Mouse (Mus musculus): ENCODE data around the gene Homer2.

Homer2 gene

DNA sequence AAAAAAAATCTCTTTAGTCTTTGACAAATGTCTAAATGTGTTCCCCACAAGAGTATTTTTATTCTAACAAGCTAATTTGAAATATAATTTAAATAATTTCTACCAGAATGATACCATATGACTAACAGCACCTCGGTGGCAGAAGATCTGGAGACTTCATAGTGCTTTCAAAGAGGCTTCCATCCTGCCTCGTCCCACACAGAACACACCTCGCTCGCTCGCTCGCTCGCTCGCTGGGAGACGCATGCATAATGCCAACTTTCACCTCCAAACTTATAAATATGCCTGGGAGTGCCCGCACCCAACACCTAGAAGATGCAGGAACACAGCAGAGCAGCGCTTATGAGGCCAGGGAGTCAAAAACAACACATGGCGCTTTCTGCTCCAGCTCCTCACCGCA, 9.0 kb downstream of the Homer2 start:
- DNase-seq (ENCODE audit: low spot score in 2 of 2), result no peak

DNA sequence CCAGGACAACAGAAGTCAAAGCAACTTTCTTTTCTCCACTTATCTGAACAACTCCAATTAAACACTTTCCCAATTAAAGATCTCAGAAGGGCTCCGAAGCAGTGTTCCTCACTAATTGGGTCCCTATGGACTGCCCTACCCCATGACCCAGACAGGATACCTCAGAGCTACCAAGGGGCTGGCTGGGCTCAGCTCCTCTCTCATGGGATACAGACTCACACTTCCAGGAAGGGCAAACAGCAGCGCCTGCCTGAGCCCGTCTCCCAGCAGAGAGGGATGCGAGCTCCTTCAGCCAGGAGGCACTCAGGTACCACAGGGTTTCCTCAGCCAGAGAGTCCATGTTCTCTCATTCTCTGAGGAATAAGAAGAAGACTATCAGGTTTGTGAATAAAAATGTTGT, 9.4 kb downstream of the Homer2 start:
- DNase-seq (ENCODE audit: low spot score in 2 of 2), result no peak

DNA sequence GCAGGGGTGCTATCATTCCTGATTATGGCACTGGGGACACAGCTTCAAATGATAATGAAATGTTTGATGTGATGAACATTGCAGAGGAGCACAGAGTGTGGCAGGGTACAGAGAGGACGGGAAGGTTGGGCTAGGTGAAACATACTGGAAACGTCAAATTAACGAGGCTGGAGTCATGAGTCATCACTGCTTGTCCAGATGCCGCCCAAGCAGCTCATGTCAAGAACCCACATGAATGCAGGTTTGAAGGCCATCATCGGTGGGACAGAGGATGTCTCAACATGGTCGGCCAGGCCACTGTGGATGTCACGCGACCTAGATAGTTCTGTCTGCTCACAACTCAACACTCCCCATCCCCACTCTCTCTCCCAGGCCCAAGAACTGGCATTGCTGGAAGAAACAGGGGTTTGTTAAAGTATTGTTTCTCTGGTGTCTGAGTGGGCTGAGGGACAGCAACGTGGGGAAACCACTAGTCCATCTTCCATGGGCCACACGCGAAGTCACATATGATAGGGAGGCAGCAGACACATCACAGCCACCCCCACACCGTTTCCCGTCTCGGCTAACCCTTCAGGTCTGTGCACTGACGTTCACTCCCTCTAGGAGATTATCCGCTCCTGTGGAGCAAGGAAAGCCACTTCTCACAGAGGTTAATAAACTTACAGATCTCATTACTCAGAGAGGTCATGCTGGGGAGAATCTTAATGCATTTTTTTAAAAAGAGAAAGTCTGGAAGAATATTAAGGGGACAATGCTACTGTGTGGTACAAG, 11.4 kb downstream of the Homer2 start:
- DNase-seq (ENCODE audit: low spot score in 2 of 2), result no peak

DNA sequence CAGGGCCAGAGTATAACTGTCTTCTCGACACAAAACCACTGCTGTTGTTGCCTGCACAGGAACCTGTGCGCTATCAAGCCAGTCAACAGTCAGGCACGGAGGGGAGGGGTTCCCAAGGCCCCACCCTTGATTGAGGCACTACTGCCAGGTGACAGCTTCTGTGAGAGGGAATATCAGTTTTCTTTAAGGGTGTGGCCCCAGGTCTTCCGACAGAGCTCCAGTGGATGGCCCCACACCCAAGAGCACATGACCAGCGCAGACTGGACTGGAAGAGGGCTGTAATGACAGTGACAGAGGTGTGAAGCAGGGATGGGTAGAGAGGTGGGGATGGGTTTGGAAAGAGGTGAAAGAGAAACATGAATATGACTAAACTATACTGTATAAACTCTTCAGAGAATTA, 16.3 kb downstream of the Homer2 start:
- no peak for DNase-seq (ENCODE audit: low spot score in 2 of 2)

DNA sequence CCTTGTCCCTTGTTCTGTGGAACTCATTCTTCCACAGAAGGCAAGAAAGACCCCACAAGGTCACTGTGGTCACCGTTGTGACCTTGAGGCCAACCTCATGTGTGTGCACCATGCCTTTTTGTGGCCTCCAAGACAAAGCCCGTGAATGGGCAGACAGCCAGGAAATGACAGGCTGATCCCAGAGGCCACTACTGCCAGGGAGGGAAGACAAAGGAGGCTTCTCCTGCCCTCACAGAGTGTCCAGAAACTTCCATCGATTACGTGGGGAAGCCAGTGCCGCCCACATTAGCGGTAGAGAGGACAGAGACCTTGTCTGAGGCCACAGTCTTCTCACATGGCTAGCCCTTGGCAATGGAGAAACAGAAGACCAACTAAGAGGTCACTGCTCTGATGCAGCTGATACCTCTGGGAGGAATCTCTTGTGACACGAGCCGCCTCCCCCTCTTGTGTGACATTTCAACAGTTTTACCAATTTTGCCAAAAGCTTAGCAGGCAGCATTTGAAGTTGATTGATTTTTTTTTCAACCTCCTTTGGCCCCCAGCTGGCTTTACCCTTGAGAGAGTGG, 18.1 kb downstream of the Homer2 start:
- no peak for DNase-seq (ENCODE audit: low spot score in 2 of 2)

DNA sequence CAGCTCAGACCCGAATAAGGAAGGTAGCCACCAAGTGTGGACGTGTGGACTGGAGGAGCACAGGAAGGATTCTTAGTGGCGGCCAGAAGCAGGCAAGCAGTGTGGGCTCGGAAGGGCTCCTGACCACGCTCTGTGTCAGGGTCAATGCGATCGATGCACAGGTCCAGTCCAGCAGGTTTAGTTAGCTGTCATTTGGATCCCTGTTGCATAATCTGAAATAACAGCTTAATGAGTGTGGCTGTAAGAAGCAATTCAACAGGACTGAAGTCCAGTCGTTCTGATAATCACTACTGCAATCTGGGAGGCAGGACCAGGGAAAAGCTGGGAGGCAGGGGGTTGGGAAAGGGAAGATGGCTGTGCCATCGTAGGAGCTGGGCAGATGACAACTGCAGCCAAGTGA, 18.9 kb downstream of the Homer2 start:
- DNase-seq (ENCODE audit: low spot score in 2 of 2), result peak; percentile 30 to 42

DNA sequence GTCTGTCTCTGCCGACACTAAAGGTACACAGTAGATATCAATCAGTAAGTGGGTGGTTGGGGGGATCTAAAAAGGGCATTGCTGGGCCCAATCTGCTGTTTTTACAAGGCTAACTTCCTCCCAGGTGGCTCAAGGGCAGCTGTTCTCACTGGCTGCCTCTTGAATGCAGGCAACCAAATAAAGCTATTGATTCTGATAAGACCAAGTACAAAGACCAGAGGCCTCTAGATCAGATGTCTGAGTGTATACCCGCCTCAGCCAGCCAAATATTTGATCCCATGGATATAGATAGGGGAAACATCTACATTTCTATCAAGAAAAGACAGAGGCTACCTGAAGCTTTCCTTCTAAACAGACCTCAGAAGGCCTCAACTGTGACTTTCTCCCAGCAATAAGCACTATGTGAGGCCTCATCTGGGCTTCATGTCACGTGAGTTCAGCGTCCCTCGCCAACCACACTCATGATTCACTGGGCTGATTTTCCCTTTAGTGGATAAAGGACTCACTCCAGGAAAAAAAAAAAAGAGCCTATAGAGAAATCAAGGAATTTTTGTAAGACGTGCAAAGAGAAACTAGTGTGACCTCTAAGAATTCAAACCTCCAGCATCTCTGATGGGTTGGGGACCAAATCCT, 19.5 kb downstream of the Homer2 start:
- no peak for DNase-seq (ENCODE audit: low spot score in 2 of 2)

DNA sequence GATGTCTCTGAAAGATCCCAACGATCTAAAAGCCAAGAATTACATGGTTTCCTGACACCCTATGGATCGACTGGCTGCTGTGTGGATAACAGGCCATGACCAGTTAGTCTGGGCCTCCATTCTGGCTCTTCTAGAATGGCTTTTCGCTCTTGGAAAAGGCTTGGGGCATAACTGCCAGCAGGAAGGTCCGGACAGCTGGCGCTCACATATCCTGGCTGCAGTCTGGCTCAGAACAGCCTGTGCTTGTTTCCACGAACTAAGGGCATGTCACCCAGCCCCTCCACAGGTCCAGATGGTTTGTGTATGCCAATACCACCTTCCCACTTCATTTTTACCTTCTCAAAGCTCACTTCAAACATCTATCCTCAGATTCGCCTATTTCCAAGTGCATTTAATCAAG, 22.0 kb downstream of the Homer2 start:
- DNase-seq (ENCODE audit: low spot score in 2 of 2), result no peak

DNA sequence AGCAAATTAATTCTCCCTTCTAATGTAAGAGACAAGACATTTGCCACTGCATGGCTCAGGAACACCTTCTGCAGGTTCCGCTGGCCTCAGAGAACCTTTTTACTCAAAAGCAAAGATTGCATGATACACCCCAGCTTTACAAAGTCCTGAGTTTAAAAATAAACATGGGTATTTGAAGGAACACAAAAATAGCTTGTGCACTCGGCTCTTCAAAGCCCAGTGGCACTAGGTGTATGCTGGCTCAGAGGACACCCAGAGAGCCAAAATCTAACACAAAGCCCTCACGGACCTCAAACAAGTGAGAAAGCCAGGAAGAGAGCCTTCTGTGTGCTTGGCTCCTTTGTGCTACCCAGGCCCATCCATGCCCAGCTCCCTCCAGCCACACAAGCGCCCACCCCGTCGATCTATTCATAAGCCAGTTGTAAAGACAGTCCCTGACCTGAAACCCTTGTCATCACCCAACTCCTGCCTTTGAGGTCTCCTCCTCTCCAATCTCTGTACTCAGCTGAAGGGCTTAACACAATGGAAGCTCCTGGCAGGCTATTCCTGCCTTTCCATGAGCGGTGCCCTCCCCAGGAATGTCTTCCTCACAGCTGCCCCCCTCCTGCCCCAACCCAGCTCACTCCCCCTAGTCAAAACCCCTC, 23.4 kb downstream of the Homer2 start:
- no peak for DNase-seq (ENCODE audit: low spot score in 2 of 2)

DNA sequence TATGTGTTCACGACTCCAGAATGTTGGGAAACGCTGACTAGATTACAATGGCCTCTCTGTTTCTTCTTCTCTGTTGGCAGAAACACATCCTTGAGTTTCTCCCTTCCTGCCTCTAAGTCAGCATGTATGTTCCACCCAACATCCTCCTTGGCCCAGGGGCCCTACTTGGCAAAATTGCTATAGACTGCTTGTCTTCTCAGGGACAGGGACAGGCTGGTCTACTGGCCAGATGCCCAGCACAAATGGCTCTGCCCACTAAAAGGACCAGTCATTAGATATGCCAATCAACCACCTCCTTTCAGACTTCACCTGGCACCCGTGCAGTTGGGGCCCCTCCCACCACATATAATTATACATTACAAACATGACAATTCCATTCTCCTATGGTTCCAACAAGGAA, 25.9 kb downstream of the Homer2 start:
- no peak for DNase-seq (ENCODE audit: low spot score in 2 of 2)

DNA sequence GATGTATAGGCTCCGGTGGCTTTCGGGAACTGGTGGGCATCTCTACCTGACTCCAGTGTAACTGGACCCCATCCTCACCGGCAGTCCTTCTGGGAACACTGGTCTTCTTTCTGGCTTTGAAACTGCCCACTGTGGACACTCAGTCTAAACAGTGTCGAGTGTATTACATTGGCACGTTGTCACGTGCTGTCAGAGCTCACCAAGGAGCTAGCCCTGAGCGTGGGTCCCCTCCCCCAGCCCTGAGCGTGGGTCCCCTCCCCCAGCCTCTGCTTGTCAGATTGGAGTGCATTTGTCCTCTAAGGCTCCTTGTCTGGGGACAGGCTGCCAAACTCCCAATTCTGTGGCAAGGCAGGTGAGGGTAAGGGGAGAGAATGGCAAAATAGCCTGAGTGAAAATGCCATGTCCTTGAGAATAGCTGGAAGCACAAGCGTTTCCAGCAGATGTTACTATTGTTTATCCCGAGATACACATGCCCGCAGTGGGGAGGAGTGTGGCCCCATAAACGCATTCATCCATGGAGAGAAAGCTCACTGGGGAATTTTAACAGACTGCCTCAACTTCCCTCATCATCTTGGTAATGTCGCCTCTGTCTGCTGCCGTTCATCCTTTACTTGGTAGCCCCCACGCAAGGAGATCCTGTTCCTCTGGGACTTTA, 33.8 kb downstream of the Homer2 start:
- DNase-seq (ENCODE audit: low spot score in 2 of 2), result no peak

DNA sequence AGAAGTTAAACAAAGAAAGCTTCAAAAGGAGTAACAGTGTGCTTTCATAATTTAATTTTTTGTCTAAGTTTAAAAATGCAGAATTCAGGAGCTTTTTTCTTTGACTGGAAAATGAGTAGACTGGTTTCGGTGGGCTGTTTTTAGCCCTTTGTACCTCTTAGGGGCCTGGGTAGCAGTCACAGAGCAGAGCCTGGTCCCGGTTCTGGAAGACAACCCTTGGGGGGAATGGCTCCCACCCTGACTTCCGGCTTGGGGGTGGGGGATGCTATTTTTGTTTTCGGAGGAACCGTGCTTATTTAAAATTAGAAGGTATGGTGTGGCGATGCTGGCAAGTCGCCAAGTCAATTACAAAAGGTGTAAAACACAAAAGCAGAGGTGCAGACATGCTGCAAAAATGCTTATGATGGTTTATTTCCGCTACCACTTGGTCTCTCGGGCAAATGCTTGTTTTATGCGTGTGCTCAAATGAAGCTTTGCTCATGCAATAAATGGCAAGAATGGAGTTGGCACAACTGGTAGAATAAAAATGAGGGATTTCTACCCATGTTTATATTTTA, 34.5 kb downstream of the Homer2 start:
- DNase-seq (ENCODE audit: low spot score in 2 of 2), result no peak

DNA sequence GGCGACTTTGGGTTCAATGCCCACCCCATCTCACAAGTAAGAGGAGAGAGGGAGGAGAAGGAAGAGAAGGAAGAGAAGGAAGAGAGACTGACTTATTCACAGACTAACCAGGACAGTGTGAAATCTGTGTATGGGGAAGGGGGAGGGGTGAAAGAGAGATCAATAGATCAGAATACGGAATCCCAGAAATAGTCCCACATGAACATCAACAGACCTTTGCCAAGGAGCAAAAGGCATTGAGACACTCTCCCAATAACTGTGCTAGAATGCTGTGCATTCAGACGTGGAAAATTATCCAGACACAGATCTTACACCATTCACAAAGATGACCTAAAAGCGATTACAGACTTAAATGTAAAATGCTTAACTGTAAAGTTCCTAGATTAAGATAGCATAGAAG, 40.2 kb downstream of the Homer2 start:
- DNase-seq (ENCODE audit: low spot score in 2 of 2), result no peak

DNA sequence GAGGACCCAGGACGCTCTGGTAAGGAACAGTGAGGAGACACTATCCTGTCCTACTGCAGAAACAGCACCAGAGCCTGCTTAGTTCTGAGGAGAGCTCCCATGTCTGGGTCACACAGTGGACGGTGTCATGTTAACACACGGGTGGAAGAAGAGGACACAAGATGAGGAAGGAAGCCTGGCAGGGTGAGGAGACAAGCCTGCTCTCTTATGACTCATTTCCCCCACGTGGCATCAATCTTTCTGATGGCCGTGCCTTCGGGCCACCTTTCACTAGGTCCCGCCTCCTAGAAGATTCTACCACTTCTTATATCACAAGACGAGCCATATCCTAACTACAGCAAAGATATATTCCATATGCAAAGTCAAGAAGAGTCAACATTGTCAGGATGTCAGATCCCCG, 40.7 kb downstream of the Homer2 start:
- no peak for DNase-seq (ENCODE audit: low spot score in 2 of 2)

DNA sequence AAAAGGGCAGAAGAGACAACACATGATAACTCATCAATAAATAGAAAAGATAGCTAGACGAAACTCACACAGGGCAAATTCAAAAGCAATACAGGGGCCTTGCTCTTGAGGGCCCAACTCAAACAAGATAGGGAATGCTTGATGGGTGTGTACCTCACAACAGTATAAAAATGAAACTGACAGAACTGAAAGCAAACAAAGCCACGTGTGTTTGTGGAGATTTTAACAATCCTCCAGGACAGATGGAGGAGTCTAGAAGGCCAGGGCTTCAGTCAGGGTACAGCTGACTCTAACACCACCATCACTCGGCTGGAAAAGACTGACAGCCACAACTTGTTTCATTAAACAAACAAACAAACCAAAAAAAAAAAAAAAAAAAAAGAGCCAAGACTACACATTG, 44.3 kb downstream of the Homer2 start:
- DNase-seq (ENCODE audit: low spot score in 2 of 2), result no peak

DNA sequence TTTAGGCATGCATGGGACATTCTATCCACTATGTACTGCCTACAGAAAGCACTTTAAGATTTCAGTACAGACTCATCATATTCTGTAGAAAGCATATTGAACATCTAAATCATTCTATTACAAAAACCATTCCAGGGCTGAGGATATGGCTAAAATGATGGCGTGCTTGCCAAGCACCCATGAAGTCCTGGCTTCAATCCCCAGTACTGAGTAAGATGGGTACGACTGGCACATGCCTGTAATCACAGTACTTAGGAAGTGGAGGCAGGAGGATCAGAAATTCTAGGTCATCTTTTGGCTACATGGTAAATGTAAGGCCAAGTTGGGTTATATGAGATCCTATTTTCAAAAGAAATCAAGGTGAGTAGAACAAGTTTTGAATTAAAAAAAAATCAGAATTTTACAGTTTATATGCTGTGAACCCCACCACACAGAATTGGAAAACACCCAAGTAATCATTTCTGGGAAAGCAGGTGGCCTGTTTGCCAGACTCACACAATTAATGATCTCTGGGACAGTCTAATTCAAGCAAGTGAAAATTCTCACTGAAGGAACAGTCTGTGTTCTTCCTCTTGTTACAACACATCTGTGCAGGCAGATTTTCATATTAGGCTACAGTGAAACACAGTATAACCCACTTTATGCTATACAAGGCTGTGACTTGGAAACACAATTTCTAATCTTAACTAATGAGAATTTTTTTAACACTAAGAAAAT, 49.5 kb downstream of the Homer2 start:
- no peak for DNase-seq (ENCODE audit: low spot score in 2 of 2)

DNA sequence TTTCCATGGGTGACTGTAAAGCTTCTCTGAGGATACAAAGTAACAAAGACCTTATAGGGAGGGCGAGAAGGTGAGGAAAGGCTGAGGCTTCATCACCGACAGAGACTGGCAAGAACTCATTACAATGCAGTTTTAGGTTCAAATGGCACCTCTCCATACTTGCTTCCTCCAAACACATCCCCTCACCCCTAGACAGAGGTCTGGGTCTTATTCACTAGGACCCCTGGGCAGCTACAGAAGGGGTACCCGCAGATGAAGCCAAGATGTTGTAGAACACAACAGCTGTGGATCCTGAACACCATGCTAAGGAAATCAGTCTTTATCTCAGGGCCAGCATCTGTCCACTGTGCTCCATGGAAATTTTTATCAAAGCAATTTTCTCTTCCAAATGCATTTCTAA, 50.3 kb downstream of the Homer2 start:
- DNase-seq (ENCODE audit: low spot score in 2 of 2), result no peak

DNA sequence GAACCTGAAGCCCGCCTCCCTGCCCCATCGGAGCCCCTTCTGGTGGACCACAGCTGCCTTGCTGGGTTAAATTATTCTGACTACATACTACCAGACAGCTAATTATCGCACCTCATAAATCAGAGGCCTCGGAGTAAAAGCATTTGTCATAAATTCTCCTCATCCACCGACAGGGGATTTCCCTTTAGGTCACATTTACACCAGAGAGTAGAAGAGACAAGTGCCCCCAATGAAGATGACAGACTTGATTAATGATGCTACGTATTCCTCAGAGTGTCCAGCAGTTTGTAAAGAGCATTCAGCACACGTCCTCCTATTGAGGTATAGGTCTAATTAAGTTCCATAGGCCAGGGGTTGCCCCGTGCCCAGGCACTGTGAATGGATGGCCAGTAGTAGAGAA, 50.7 kb downstream of the Homer2 start:
- DNase-seq (ENCODE audit: low spot score in 2 of 2), result no peak

DNA sequence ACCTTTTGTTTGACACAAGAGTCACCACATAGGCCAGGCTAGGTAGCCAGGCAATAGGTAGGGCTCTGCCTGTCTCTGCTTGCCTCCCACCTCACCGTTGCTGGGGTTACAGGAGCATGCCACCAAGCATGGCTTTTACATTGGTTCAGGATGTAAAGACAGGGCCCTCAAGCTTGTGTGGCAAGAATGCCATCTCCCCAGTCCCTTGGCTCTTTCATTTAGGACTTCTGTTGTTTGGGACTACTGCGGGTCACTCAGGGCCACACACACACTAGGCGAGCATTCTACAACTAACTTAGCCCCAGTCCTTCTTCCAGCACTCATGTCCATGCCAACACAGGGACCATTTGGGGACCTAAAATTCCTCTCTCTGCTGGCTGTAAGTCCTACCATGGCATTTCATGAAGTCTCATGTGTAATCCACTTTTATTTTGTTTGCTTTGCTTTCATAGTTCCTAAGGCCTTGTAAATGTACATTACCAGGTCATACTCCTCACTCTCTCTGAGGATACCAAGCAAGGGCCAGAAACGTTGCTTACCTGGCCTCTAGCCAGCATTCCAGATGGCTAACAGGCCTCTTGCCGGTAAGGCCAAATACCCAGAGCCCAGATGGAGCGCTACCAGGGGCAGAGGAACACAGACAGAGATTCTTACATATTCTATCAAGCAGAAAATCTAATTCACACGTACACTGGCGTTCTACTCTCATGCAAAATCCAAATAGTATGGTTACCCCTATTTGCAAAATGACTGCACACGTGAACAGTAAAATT, 52.2 kb downstream of the Homer2 start:
- peak; percentile 4 to 9 for DNase-seq (ENCODE audit: low spot score in 2 of 2)

DNA sequence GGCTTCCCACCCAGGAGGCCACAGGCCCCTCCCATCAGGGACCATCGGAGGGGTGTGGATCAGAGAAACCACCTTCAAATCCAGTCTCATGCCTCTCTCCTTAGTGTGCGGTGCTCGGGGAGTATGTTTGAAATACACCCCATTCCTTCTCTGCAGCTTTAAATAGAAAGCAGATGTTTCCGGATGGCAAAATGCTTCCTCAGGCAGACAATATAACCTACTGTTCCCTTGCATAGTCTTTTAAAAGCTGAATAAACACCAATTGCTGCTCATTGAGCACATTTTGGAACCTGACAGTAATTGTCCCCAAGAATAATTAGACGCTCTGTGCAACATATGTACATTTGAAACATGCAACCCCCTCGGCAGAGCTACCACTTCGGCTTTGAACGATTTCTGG, 53.3 kb downstream of the Homer2 start:
- no peak for DNase-seq (ENCODE audit: low spot score in 2 of 2)

DNA sequence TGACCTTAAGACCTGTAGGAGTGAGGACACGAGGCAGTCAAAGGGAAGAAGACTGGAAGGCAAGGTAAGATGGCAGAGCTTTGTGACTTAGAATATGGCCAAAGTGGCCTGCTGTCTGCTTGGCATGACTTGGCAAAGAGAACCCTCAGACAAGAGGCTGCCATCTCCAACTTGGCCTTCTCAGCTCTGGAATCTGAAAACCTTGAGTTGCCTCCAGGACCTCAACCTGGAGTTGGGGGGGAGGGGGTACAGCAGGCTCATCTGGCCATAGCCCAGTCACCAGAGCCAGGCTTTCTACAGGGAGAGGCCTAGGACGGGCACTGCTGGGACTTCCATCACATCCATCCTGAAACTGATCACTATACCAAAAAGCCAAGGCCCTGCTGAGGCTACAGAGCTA, 55.0 kb downstream of the Homer2 start:
- no peak for DNase-seq (ENCODE audit: low spot score in 2 of 2)

All from urinary bladder, postnatal 36 days (tissue).